Mouse (Mus musculus) MEL (cell line): ENCODE data around the gene Lonp2. TPM values are rescaled to one million over a fixed set of nuclear protein-coding genes. Genes with fewer than 3 reads are reported as not detected.

Experiments used
- DNase-seq: peaks from one replicate; pipeline ENCODE4 v3.0.0; 2011; ENCODE audit warnings: low read depth, low spot score
- H3K27ac ChIP-seq: 2 replicates; pipeline ENCODE4 v1.5.1; 2012; ENCODE audit warnings: low read depth, mild to moderate bottlenecking, control low read depth, low read length, moderate library complexity; ENCODE audit not compliant: control insufficient read depth
- H3K27me3 ChIP-seq, 2 experiments: fragments of 150-350 bp in 1 of 2; sonication (generic) in 1 of 2; 2 replicates each; pipeline ENCODE4 v1.6.1; 2012; ENCODE audit warnings: low read length in 2 of 2, mild to moderate bottlenecking in 2 of 2, improper control_type of control experiment in 1 of 2, moderate library complexity in 1 of 2; ENCODE audit not compliant: insufficient read depth in 2 of 2, control insufficient read depth in 1 of 2
- H3K36me3 ChIP-seq, 2 experiments: 2 replicates each; pipeline ENCODE4 v1.6.1; 2012 to 2014; ENCODE audit warnings: low read length in 2 of 2, improper control_type of control experiment in 1 of 2, inconsistent platforms in 1 of 2, mild to moderate bottlenecking in 1 of 2; ENCODE audit not compliant: insufficient read depth in 2 of 2, control insufficient read depth in 1 of 2
- H3K4me1 ChIP-seq, 2 experiments: fragments of 150-350 bp in 1 of 2; sonication (generic) in 1 of 2; 2 replicates each; pipeline ENCODE4 v1.6.1; 2012; ENCODE audit warnings: low read length in 2 of 2, improper control_type of control experiment in 1 of 2, mild to moderate bottlenecking in 1 of 2; ENCODE audit not compliant: insufficient read depth in 2 of 2, control insufficient read depth in 1 of 2
- H3K4me3 ChIP-seq, 2 experiments: fragments of 150-350 bp in 1 of 2; sonication (generic) in 1 of 2; 2 replicates each; pipeline ENCODE4 v1.5.1; 2012; ENCODE audit warnings: low read depth in 2 of 2, low read length in 2 of 2, mild to moderate bottlenecking in 2 of 2, moderate library complexity in 2 of 2, control low read depth in 1 of 2, improper control_type of control experiment in 1 of 2; ENCODE audit not compliant: control insufficient read depth in 1 of 2, insufficient read depth in 1 of 2
- H3K79me2 ChIP-seq: 2 replicates; pipeline ENCODE4 v1.6.1; 2012; ENCODE audit warnings: mild to moderate bottlenecking, low read length, moderate library complexity; ENCODE audit not compliant: control insufficient read depth, poor library complexity, insufficient read depth
- H3K9ac ChIP-seq: 2 replicates; pipeline ENCODE4 v1.6.1; 2012; ENCODE audit warnings: low read depth, mild to moderate bottlenecking, control low read depth, low read length, moderate library complexity; ENCODE audit not compliant: control insufficient read depth, poor library complexity, severe bottlenecking
- H3K9me3 ChIP-seq: fragments of 150-350 bp; sonication (generic); replicated peaks from 2 replicates; pipeline ENCODE4 v1.6.1; 2012; ENCODE audit warnings: mild to moderate bottlenecking, low read length, improper control_type of control experiment, moderate library complexity; ENCODE audit not compliant: insufficient read depth
- BHLHE40 ChIP-seq: IDR thresholded peaks from 2 replicates; pipeline ENCODE4 v1.6.1; 2012; ENCODE audit warnings: low read depth, mild to moderate bottlenecking, inconsistent platforms, low read length, improper control_type of control experiment, borderline replicate concordance
- CHD2 ChIP-seq: IDR thresholded peaks from 2 replicates; pipeline ENCODE4 v1.6.1; 2011; ENCODE audit warnings: low read length, improper control_type of control experiment
- CTCF ChIP-seq, 3 experiments: IDR thresholded peaks in 2 of 3; conservative IDR thresholded peaks in 1 of 3; 2 replicates each; pipeline ENCODE4 v1.5.1; 2011 to 2012; ENCODE audit warnings: low read length in 3 of 3, low read depth in 2 of 3, mild to moderate bottlenecking in 2 of 3, improper control_type of control experiment in 1 of 3, inconsistent platforms in 1 of 3, mixed read lengths in 1 of 3, moderate library complexity in 1 of 3; ENCODE audit not compliant: control insufficient read depth in 1 of 3, insufficient read depth in 1 of 3, poor library complexity in 1 of 3, severe bottlenecking in 1 of 3
- E2F4 ChIP-seq: IDR thresholded peaks from 2 replicates; pipeline ENCODE4 v1.6.1; 2011; ENCODE audit warnings: low read depth, low read length, improper control_type of control experiment, borderline replicate concordance
- EP300 ChIP-seq, 2 experiments: IDR thresholded peaks; 2 replicates each; pipeline ENCODE4 v1.6.1; 2011; ENCODE audit warnings: improper control_type of control experiment in 2 of 2, low read length in 2 of 2, low read depth in 1 of 2, mild to moderate bottlenecking in 1 of 2
- ETS1 ChIP-seq: IDR thresholded peaks from 2 replicates; pipeline ENCODE4 v1.6.1; 2012; ENCODE audit warnings: low read depth, mild to moderate bottlenecking, inconsistent platforms, low read length, improper control_type of control experiment, moderate library complexity
- GABPA ChIP-seq: IDR thresholded peaks from 2 replicates; pipeline ENCODE4 v1.6.1; 2012; ENCODE audit warnings: low read depth, mild to moderate bottlenecking, inconsistent platforms, low read length, improper control_type of control experiment, moderate library complexity
- HCFC1 ChIP-seq: IDR thresholded peaks from 2 replicates; pipeline ENCODE4 v1.6.1; 2012; ENCODE audit warnings: low read depth, mild to moderate bottlenecking, inconsistent platforms, low read length, improper control_type of control experiment, moderate library complexity
- KAT2A ChIP-seq: conservative IDR thresholded peaks from 2 replicates; pipeline ENCODE4 v1.6.1; 2012; ENCODE audit warnings: low read depth, low read length, improper control_type of control experiment, inconsistent platforms
- MAFK ChIP-seq: IDR thresholded peaks from 2 replicates; pipeline ENCODE4 v1.6.1; 2011; ENCODE audit warnings: low read depth, mild to moderate bottlenecking, low read length, improper control_type of control experiment, borderline replicate concordance
- MAZ ChIP-seq: IDR thresholded peaks from 2 replicates; pipeline ENCODE4 v1.6.1; 2012; ENCODE audit warnings: low read depth, mild to moderate bottlenecking, inconsistent platforms, low read length, improper control_type of control experiment
- MXI1 ChIP-seq: IDR thresholded peaks from 2 replicates; pipeline ENCODE4 v1.6.1; 2011; ENCODE audit warnings: mild to moderate bottlenecking, low read depth, low read length, improper control_type of control experiment
- MYC ChIP-seq: IDR thresholded peaks from 2 replicates; pipeline ENCODE4 v1.6.1; 2011; ENCODE audit warnings: low read depth, mild to moderate bottlenecking, low read length, improper control_type of control experiment, moderate library complexity
- NRF1 ChIP-seq: IDR thresholded peaks from 2 replicates; pipeline ENCODE4 v1.6.1; 2014; ENCODE audit warnings: low read depth, mild to moderate bottlenecking, inconsistent platforms, low read length, improper control_type of control experiment, moderate library complexity; ENCODE audit not compliant: poor library complexity, insufficient read depth, severe bottlenecking
- POLR2A ChIP-seq, 2 experiments: IDR thresholded peaks; 2 replicates each; pipeline ENCODE4 v1.6.1; 2011 to 2012; ENCODE audit warnings: low read length in 2 of 2, mild to moderate bottlenecking in 2 of 2, control low read depth in 1 of 2, improper control_type of control experiment in 1 of 2, low read depth in 1 of 2, moderate library complexity in 1 of 2; ENCODE audit not compliant: control insufficient read depth in 1 of 2, insufficient read depth in 1 of 2, poor library complexity in 1 of 2
- POLR2AphosphoS2 ChIP-seq: IDR thresholded peaks from 2 replicates; pipeline ENCODE4 v1.6.1; 2011; ENCODE audit warnings: low read length, improper control_type of control experiment
- POLR2AphosphoS5 ChIP-seq: IDR thresholded peaks from 2 replicates; pipeline ENCODE4 v1.6.1; 2012; ENCODE audit warnings: low read depth, borderline replicate concordance, mild to moderate bottlenecking, inconsistent platforms, low read length, moderate library complexity, mixed read lengths
- RAD21 ChIP-seq: IDR thresholded peaks from 2 replicates; pipeline ENCODE4 v1.6.1; 2011; ENCODE audit warnings: mild to moderate bottlenecking, low read depth, low read length, improper control_type of control experiment
- RCOR1 ChIP-seq: IDR thresholded peaks from 2 replicates; pipeline ENCODE4 v1.6.1; 2012; ENCODE audit warnings: low read depth, mild to moderate bottlenecking, inconsistent platforms, low read length, improper control_type of control experiment
- SIN3A ChIP-seq: IDR thresholded peaks from 2 replicates; pipeline ENCODE4 v1.6.1; 2012; ENCODE audit warnings: low read length, improper control_type of control experiment, inconsistent platforms
- TAL1 ChIP-seq: IDR thresholded peaks from 2 replicates; pipeline ENCODE4 v1.6.1; 2012; ENCODE audit warnings: mild to moderate bottlenecking, inconsistent platforms, low read length, moderate library complexity, mixed read lengths
- TBP ChIP-seq: IDR thresholded peaks from 2 replicates; pipeline ENCODE4 v1.8.0; 2011; ENCODE audit warnings: low read depth, low read length, improper control_type of control experiment
- UBTF ChIP-seq: IDR thresholded peaks from 2 replicates; pipeline ENCODE4 v1.6.1; 2012; ENCODE audit warnings: low read depth, mild to moderate bottlenecking, inconsistent platforms, low read length, improper control_type of control experiment, moderate library complexity, borderline replicate concordance; ENCODE audit not compliant: insufficient read depth
- USF1 ChIP-seq: IDR thresholded peaks from 2 replicates; pipeline ENCODE4 v1.6.1; 2014; ENCODE audit warnings: low read depth, mild to moderate bottlenecking, inconsistent platforms, low read length, improper control_type of control experiment, moderate library complexity
- ZC3H11A ChIP-seq: IDR thresholded peaks from 2 replicates; pipeline ENCODE4 v1.6.1; 2012; ENCODE audit warnings: low read depth, mild to moderate bottlenecking, inconsistent platforms, low read length, improper control_type of control experiment
- ZMIZ1 ChIP-seq: IDR thresholded peaks from 2 replicates; pipeline ENCODE4 v1.6.1; 2012; ENCODE audit warnings: low read depth, mild to moderate bottlenecking, inconsistent platforms, low read length, improper control_type of control experiment, moderate library complexity
- ZNF384 ChIP-seq: IDR thresholded peaks from 2 replicates; pipeline ENCODE4 v1.6.1; 2012; ENCODE audit warnings: low read depth, mild to moderate bottlenecking, inconsistent platforms, low read length, improper control_type of control experiment
- polyA plus RNA-seq, 2 experiments: library from polyadenylated mRNA; stranded (reverse) in 1 of 2; unstranded in 1 of 2; fragments of >175 nt in 1 of 2; fragments of >200 nt in 1 of 2; gene quantifications; 2 replicates each; pipeline versions ENCODE4 v1.2.1 to v1.2.4; 2012; ENCODE audit warnings: low replicate concordance in 2 of 2, low read depth in 1 of 2; ENCODE audit not compliant: insufficient read length in 2 of 2, insufficient read depth in 1 of 2, missing spikeins in 1 of 2
- total RNA-seq: library from RNA; depleted of rRNA; stranded (reverse); fragments of 300-350 nt; gene quantifications from 2 replicates; pipeline ENCODE4 v1.2.3, GENCODE M21; 2012

Gene Lonp2
- total and polyA plus RNA-seq, 3 experiments: 26.6 to 31.2 TPM; not detected in 1

DNA sequence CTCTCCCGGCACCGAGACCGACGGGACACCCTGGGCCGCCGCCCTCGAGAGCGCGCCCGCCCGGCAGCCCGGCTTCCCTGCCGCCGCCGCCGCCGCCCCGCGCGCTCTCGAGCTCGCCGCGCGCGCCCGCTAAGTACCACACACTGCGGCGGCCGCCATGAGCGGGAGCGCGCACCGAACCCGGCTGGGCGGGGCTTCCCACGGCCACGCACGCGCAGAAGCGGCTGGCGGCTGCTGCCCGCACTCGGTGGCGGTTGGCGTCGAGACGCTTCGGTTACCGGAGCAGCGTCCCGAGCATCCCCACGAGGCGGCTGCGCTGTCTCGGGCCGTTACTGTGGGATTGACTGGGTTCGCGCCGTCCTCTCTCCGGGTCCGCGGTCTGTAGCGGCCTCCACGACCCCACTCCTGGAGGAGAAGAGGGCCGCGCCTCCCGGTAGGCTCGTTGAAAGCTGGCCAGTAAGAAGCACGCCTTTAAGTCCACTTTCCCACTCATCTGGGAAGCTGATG is 122.1 kb downstream of the Lonp2 start (continued):
- TF ChIP-seq POLR2AphosphoS2: peak; percentile 63; the same call in 1 of the 2 replicates

- H3K4me3 ChIP-seq: peak overlapping the region; percentile 78 to 87
- peak overlapping the region; percentile 32 for H3K27ac ChIP-seq
These were observed 122.7 kb downstream of the Lonp2 start for GRCm38 (mm10) chr8:86746511-86746910.

GRCm38 (mm10) chr8:86749842-86750241 is 126.0 kb downstream of the Lonp2 start:
- Histone ChIP-seq H3K4me1 (no peaks in the 10 kb centered on the region; a peak in 3 of 4 replicates), H3K4me3 (no peak overlapping the region), H3K9me3 (no peaks in the 10 kb centered on the region), H3K36me3 (peaks cover 0 to 4% of the 10 kb centered on the region in 2 experiments; a peak in 1 of 4 replicates), H3K27ac (no peak overlapping the region), H3K9ac (no peak overlapping the region), H3K27me3 (peaks cover 0 to 2% of the 10 kb centered on the region in 2 experiments; a peak in 2 of 4 replicates), H3K79me2 (peaks cover 10% of the 10 kb centered on the region)
- no peak for DNase-seq
- TF ChIP-seq ETS1 (no peak), MXI1 (no peak), CHD2 (no peak), POLR2AphosphoS5 (no peak), TBP (no peak), MAZ (no peak), POLR2A (IDR thresholded peaks at IDR 0.05; ENCODE audit: control insufficient read depth in 1 of 2, insufficient read depth in 1 of 2, low read depth in 1 of 2, low read length in 2 of 2, poor library complexity in 1 of 2) (no peak), TAL1 (no peak), RAD21 (no peak), MAFK (no peak), E2F4 (no peak), POLR2AphosphoS2 (no peak), ZC3H11A (no peak)

More at GRCm38 (mm10) chr8:86746511-86746910, 122.7 kb downstream of the Lonp2 start:
- Histone ChIP-seq H3K9me3 (no peaks in the 10 kb centered on the region), H3K36me3 (peaks cover 0 to 31% of the 10 kb centered on the region in 2 experiments; a peak in 2 of 4 replicates), H3K79me2 (peaks cover 35% of the 10 kb centered on the region), H3K27me3 (peaks cover 0 to 2% of the 10 kb centered on the region in 2 experiments; a peak in 1 of 4 replicates), H3K4me1 (peaks cover 7 to 19% of the 10 kb centered on the region in 2 experiments), H3K9ac (peak overlapping the region; percentile 77)
- TF ChIP-seq MYC (no peak), SIN3A (no peak; the same call in 1 of the 2 replicates), CHD2 (no peak), POLR2AphosphoS2 (no peak), CTCF (IDR thresholded peaks at IDR 0.05 in 2 of 3, conservative IDR thresholded peaks at IDR 0.05 in 1 of 3; ENCODE audit: control insufficient read depth in 1 of 3, insufficient read depth in 1 of 3, low read depth in 2 of 3, low read length in 3 of 3, poor library complexity in 1 of 3, severe bottlenecking in 1 of 3) (no peak), ZNF384 (no peak), BHLHE40 (no peak), TBP (no peak), ZMIZ1 (no peak), KAT2A (no peak), HCFC1 (no peak), POLR2AphosphoS5 (no peak), POLR2A (IDR thresholded peaks at IDR 0.05; ENCODE audit: control insufficient read depth in 1 of 2, insufficient read depth in 1 of 2, low read depth in 1 of 2, low read length in 2 of 2, poor library complexity in 1 of 2) (no peak), MAFK (no peak), NRF1 (no peak), EP300 (IDR thresholded peaks at IDR 0.05; ENCODE audit: low read depth in 1 of 2, low read length in 2 of 2) (no peak), GABPA (no peak), USF1 (no peak), UBTF (no peak), RCOR1 (no peak)
- no peak for DNase-seq
